Mouse (Mus musculus) kidney, postnatal 4 days (tissue): ENCODE measurements around the gene Zfp969.
"Not testable (repeated sequence)": the region's sequence is repeated elsewhere in the genome, so short reads cannot be mapped to it uniquely, and the experiment has no call there.

Experiments used
- DNase-seq, 2 experiments: peaks; one replicate each; pipeline ENCODE4 v3.0.0; 2021; ENCODE audit warnings: mixed read lengths in 2 of 2

Gene Zfp969

GRCm38 (mm10) chr2:175703546-175703945 lies at the start of gene Zfp969:
Gene Zfp969 (minus strand): TSS chr2:175703646.
- DNase-seq: not testable (repeated sequence)

- DNase-seq: not testable (repeated sequence)
Measured at GRCm38 (mm10) chr2:175741237-175741636, 37.8 kb upstream of the Zfp969 start, which contains the start of gene Gm2007. Gene Gm2007 (plus strand): TSS chr2:175741537.

- not testable (repeated sequence) for DNase-seq
Measured at GRCm38 (mm10) chr2:175643678-175644077, 59.8 kb downstream of the Zfp969 start, which contains the start of gene Gm11007. Gene Gm11007 (plus strand): TSS chr2:175643978.
